Mouse (Mus musculus) limb, embryonic 14.5 days (tissue): ENCODE measurements around the gene Phldb2. TPM values are rescaled to one million over a fixed set of nuclear protein-coding genes. Genes with fewer than 3 reads are reported as not detected.

Source experiments
- ATAC-seq: fragments of 200-750 bp; cut with Nextera tagmentation; 2 replicates; pipeline ENCODE4 v1.8.0; 2017; ENCODE audit warnings: low read depth, moderate number of reproducible peaks, moderate TSS enrichment; ENCODE audit not compliant: low FRiP score
- DNase-seq: peaks from one replicate; pipeline ENCODE4 v3.0.0-alpha.2; 2015; ENCODE audit warnings: low spot score
- H3K27ac ChIP-seq: fragments of 300-500 bp; sonication (generic); replicated peaks from 2 replicates; pipeline ENCODE4 v1.5.1; 2014; ENCODE audit warnings: low read depth, mild to moderate bottlenecking, low read length, moderate library complexity, mixed read lengths
- H3K27me3 ChIP-seq: fragments of 300-500 bp; sonication (generic); 2 replicates; pipeline ENCODE4 v1.6.1; 2014; ENCODE audit warnings: low read length, mixed read lengths; ENCODE audit not compliant: control insufficient read depth, insufficient read depth
- H3K36me3 ChIP-seq: fragments of 300-500 bp; sonication (generic); 2 replicates; pipeline ENCODE4 v1.6.1; 2014; ENCODE audit warnings: mild to moderate bottlenecking, low read length, moderate library complexity, mixed read lengths; ENCODE audit not compliant: control insufficient read depth, insufficient read depth
- H3K4me1 ChIP-seq: fragments of 300-500 bp; sonication (generic); 2 replicates; pipeline ENCODE4 v1.6.1; 2014; ENCODE audit warnings: antibody characterized with exemption, low read length, mixed read lengths; ENCODE audit not compliant: control insufficient read depth, insufficient read depth
- H3K4me2 ChIP-seq: fragments of 300-500 bp; sonication (generic); replicated peaks from 2 replicates; pipeline ENCODE4 v1.6.1; 2014; ENCODE audit warnings: low read depth, mild to moderate bottlenecking, low read length, moderate library complexity; ENCODE audit not compliant: severe bottlenecking
- H3K4me3 ChIP-seq: fragments of 300-500 bp; sonication (generic); replicated peaks from 2 replicates; pipeline ENCODE4 v1.5.1; 2014; ENCODE audit warnings: low read length
- H3K9ac ChIP-seq: fragments of 300-500 bp; sonication (generic); 2 replicates; pipeline ENCODE4 v1.6.1; 2014; ENCODE audit warnings: mild to moderate bottlenecking, low read depth, low read length, moderate library complexity; ENCODE audit not compliant: severe bottlenecking
- H3K9me3 ChIP-seq: fragments of 300-500 bp; sonication (generic); 2 replicates; pipeline ENCODE4 v1.6.1; 2016; ENCODE audit warnings: low read length; ENCODE audit not compliant: control insufficient read depth
- POLR2A ChIP-seq: fragments of 200-500 bp; IDR thresholded peaks from 2 replicates; pipeline ENCODE4 v1.8.0; 2012; ENCODE audit warnings: inconsistent platforms, mild to moderate bottlenecking, moderate library complexity, borderline replicate concordance; ENCODE audit not compliant: insufficient read depth, insufficient read length; ENCODE audit errors: extremely low read depth
- WGBS: fragments of 180-500 bp; shearing (Covaris S2); extraction: QIAGEN DNeasy Blood & Tissue Kit; methylation state at CpG from one replicate; pipeline ENCODE4 v1.1.7; 2014; 5-methylcytosine and 5-hydroxymethylcytosine counted together
- polyA plus RNA-seq, 2 experiments: library from polyadenylated mRNA; depleted of rRNA in 1 of 2; stranded (reverse) in 1 of 2; unstranded in 1 of 2; fragments of >200 nt; fragmentation: Nextera tagmentation in 1 of 2; extraction: Ambion mirVana in 1 of 2; gene quantifications; 2 replicates each; pipeline versions ENCODE4 v1.2.1 to v1.2.3; 2012 to 2014

Phldb2 gene
- polyA plus RNA-seq, 2 experiments: 51.0 to 55.8 TPM

DNA sequence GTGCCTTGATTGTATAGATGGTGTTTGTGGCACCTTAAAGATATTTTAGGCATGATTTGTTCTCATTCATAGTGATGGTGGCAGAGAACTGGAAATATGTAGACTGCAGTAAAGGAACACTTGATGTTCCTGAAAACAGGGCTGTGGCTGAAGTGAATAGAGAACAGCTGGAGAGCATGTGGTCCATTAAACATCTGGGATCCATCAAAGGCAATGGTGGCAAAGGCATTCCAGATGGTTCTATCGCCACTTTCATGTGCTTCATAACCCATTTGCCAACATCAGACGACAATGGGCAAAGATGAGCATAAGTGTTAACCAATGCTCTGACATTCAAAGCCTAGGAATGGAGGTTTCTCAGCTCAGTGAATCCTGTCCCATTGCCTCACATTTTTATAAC, 56.8 kb downstream of the Phldb2 start:
- Histone ChIP-seq H3K4me1 (peaks cover 18% of the 10 kb centered on the region), H3K36me3 (no peaks in the 10 kb centered on the region), H3K9ac (no peak overlapping the region), H3K27me3 (no peaks in the 10 kb centered on the region), H3K9me3 (no peaks in the 10 kb centered on the region), H3K4me3 (no peak overlapping the region), H3K4me2 (no peak overlapping the region), H3K27ac (no peak overlapping the region)
- TF ChIP-seq POLR2A: no peak
- DNase-seq (peak; percentile 67), ATAC-seq (no peak)
- WGBS: 15% methylated on average over 2 of the region's 2 CpGs

- H3K36me3 ChIP-seq: no peaks in the 10 kb centered on the region
- H3K4me2 ChIP-seq: no peak overlapping the region
- 35% methylated on average over 5 of the region's 5 CpGs for WGBS
- peaks cover 18% of the 10 kb centered on the region for H3K4me1 ChIP-seq
- DNase-seq (no peak), ATAC-seq (no peak)
- H3K9me3 ChIP-seq: no peaks in the 10 kb centered on the region
- no peak overlapping the region for H3K4me3 ChIP-seq
- TF ChIP-seq POLR2A: no peak
- H3K27ac ChIP-seq: no peak overlapping the region
- no peak overlapping the region for H3K9ac ChIP-seq
- no peaks in the 10 kb centered on the region for H3K27me3 ChIP-seq
Observed at GRCm38 (mm10) chr16:45894998-45895397, 58.4 kb downstream of the Phldb2 start.

DNA sequence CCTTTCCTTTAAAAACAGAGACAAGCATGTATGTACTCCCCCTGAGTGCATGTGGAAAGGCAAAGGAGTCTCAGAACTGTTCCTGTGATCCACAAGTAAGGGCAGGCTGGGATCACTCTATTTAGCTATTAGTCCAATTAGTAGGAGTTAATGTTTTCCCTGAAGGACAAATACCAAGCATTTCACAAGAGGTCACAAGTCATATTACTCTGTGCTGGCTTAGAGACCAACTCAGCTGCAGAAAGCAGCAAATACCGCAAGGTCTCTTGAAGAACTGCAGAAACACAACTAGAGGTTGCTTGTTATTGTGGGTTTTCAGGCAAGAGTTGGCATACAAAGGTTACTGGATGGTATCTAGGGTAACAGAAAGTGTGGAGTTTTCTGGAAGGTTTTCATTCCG, 59.6 kb downstream of the Phldb2 start:
- H3K36me3 ChIP-seq: no peaks in the 10 kb centered on the region
- no peaks in the 10 kb centered on the region for H3K27me3 ChIP-seq
- no peak for TF ChIP-seq POLR2A
- 65% methylated on average over 2 of the region's 2 CpGs for WGBS
- DNase-seq: no peak
- H3K4me2 ChIP-seq: no peak overlapping the region
- H3K27ac ChIP-seq: peak overlapping the region; percentile 21; the same call in 1 of the 2 replicates
- H3K4me1 ChIP-seq: peaks cover 22% of the 10 kb centered on the region
- no peaks in the 10 kb centered on the region for H3K9me3 ChIP-seq
- no peak for ATAC-seq
- no peak overlapping the region for H3K9ac ChIP-seq
- H3K4me3 ChIP-seq: no peak overlapping the region

GRCm38 (mm10) chr16:45892928-45893327, 60.5 kb downstream of the Phldb2 start:
- ATAC-seq: peak; percentile 41
- H3K36me3 ChIP-seq: no peaks in the 10 kb centered on the region
- DNase-seq: no peak
- no peaks in the 10 kb centered on the region for H3K9me3 ChIP-seq
- WGBS: 11% methylated on average over 1 of the region's 1 CpGs
- H3K9ac ChIP-seq: no peak overlapping the region
- no peaks in the 10 kb centered on the region for H3K27me3 ChIP-seq
- TF ChIP-seq POLR2A: no peak
- no peak overlapping the region for H3K4me2 ChIP-seq
- peak overlapping the region; percentile 16 for H3K27ac ChIP-seq
- H3K4me1 ChIP-seq: peaks cover 22% of the 10 kb centered on the region
- H3K4me3 ChIP-seq: no peak overlapping the region

GRCm38 (mm10) chr16:45890471-45891200, 62.8 kb downstream of the Phldb2 start:
- Histone ChIP-seq H3K27ac (no peak overlapping the region), H3K4me2 (no peak overlapping the region), H3K4me1 (peaks cover 22% of the 10 kb centered on the region), H3K27me3 (no peaks in the 10 kb centered on the region), H3K4me3 (no peak overlapping the region), H3K9me3 (no peaks in the 10 kb centered on the region), H3K36me3 (no peaks in the 10 kb centered on the region), H3K9ac (no peak overlapping the region)
- TF ChIP-seq POLR2A: no peak
- 72% methylated on average over 4 of the region's 4 CpGs for whole genome bisulfite sequencing
- no peak for DNase-seq
- ATAC-seq: no peak
